Mouse (Mus musculus): ENCODE results near the gene Rita1.
A peak's percentile ranks its signal among the peaks of the same experiment; 100 is the strongest.

The Rita1 gene

DNA sequence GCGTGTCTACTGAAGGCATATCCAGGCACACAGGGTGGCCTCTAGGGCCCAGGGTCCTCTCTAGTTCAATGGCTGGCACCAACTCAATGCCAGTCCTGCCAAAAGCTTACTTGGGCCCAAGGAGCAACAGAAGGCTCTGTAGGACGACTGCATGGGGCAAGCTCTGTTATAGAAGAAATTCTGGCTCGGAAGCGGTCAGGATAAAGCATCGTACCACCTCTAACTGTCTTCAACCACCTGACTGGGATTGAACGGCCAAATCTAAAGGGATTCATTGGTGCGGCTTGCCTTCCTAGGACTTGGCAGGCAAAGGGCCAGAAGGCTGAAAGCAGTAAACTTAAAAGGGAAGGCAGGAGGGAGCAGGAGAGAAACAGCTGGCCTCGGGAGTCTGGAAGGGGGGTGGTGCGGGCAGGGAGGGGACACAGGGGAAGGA, 44.0 kb downstream of the Rita1 start:
- DNase-seq: peak; percentile 79

- peak; percentile 74 for DNase-seq
Observed at GRCm38 (mm10) chr5:120567761-120568211, 44.6 kb downstream of the Rita1 start.

GRCm38 (mm10) chr5:120567253-120567701, 45.1 kb downstream of the Rita1 start:
- no peak for DNase-seq

- DNase-seq: peak; percentile 78
Observed at GRCm38 (mm10) chr5:120566681-120567252, 45.6 kb downstream of the Rita1 start.

- DNase-seq: peak; percentile 95
Observed at GRCm38 (mm10) chr5:120566101-120566500, 46.3 kb downstream of the Rita1 start.

DNA sequence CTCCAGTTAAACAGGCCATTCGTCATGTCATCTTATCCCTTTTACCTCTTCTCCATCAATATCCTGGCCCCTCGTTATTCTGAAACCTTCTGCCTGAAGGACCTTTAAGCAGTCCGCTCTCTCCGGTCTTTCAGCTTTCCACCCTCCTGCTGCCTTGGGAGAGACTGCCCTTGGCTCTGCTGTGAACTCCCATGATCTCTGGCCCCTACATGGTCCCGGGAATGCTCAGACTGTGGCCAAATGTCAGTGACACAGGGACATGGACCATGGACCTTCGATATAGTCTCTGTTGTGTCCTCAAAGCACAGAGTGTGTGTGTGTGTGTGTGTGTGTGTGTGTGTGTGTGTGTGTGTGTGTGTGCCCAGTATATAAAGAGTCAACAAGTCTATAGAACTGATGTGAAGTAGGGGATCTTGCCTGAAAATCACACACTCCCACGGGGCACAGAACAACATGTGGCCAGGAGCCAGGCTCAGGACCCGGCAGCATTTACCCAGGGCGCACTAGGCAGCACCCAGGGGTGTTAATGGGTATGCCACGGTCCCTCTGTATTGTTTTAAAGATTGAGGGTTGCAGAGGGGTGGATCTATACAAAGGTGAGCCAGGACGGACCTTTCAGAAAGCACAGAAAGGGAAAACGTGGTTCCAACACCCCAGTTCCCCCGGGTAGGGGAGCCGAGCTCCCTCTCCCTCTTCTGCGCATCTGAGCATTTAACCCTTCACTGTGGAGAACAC, 47.1 kb downstream of the Rita1 start:
- DNase-seq: peak; percentile 71

DNA sequence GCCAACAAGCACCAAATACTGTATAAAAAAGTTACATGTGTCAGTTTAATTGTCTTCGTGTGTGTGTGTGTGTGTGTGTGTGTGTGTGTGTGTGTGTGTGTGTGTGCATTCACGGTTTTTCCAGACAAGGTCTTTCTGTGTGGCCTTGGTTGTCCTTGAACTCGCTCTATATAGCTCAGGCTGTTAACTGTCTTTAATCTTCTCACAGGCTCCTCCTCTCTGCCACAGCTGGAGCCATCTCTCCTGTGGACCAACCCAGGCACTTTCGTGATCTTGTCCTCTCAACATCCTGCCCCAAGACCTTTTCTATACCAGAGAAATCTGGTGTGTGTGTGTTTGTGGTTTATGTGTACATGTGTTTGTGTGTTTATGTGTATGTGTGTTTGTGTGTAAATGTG, 48.5 kb downstream of the Rita1 start:
- peak; percentile 43 for DNase-seq

- peak; percentile 61 for DNase-seq
Observed at GRCm38 (mm10) chr5:120562956-120563913, 49.2 kb downstream of the Rita1 start.

GRCm38 (mm10) chr5:120560616-120561311, 51.6 kb downstream of the Rita1 start:
- peak; percentile 85 for DNase-seq

GRCm38 (mm10) chr5:120560129-120560615, 52.2 kb downstream of the Rita1 start:
- peak; percentile 73 for DNase-seq

- no peak for DNase-seq
Observed at GRCm38 (mm10) chr5:120558762-120559161, 53.6 kb downstream of the Rita1 start.

- peak; percentile 56 for DNase-seq
Observed at GRCm38 (mm10) chr5:120558041-120558440, 54.3 kb downstream of the Rita1 start.

DNA sequence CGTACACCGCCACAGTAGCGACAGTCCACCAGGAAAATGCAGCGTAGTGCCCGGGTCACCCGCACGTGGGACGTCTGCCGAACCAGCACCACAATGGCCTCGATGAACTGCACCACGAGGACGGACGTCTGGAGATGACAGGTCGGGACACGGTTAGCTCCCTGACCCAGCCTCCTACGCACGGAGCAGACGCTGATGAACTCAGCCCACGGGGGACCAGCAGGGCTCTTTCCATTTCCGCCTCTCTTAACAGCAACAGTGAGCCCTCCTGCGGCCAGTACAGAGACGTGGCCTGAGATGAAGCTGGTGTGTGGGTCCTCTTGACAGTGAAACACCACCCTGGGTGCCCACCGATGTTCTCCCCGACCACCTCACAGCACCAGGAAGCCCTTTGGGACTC, 56.5 kb downstream of the Rita1 start:
- DNase-seq: no peak

DNA sequence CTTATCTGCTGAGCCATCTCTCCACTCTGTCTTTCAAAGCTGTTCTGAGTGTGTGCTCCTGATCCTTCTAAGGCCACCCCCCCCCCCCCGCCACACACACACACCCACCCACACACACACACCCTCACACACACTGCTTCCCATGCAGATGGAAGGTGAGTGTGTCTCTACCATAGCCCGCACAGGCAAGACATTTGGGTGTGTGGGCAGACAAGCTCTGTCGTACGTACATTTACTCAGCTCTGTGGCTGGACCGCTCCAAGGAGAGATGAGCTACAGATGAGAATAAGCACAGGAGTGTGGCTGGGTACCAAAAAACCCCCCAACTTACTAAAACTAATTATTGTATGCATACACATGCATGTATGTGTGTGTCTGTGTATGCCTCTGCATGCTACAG, 61.7 kb downstream of the Rita1 start:
- DNase-seq: no peak

GRCm38 (mm10) chr5:120550137-120550536, 62.3 kb downstream of the Rita1 start:
- DNase-seq: no peak

DNA sequence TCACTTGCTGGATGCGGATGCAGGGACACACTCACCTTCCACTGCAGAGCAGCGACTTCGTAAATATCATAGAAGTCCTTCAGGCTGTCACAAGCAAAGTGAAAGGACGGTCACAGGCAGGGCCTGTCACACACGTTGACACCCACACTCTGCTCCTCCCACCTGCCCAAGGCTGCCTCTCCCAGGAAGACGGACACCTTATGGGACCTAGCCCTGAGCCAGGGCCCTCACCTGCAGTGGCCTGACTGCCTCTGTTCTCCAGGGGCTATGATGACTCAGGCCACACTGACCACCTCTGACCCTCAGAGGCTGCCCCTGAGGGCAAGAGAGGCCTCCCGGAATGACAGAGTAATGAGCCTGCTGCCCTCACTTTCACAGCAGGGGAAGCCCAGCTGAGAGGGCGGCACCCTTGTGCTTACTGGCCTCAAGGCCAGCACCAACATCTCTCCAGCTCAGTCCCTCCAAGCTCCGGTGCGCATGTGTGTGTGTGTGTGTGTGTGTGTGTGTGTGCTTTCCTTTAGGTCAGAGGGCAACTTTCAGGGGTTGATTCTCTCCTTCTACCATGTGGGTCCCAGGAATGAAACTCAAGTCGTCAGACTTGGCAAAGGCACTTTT, 64.0 kb downstream of the Rita1 start:
- no peak for DNase-seq

All from cerebellum, adult 9-10 months (tissue).